In genomic region chr3:86759383-86759782, GRCm38 (mm10) we compare ENCODE assay signal across 16 mouse cellular contexts.
DNase-seq lines count a peak whose midpoint lies in the region; ATAC-seq and TF ChIP-seq lines count a peak whose summit lies in the region.
"Had no signal": no experiment of that assay in that cellular context is flagged by ENCODE, and none has a peak within 500 bp of the region (broad histone marks: within the 10 kb centered on the region; RNA-seq: fewer than 3 reads in every experiment).

No protein-coding gene starts in this region.

- no peaks in the 10 kb centered on the region for H3K36me3 ChIP-seq in hindbrain, embryonic 12.5 days
- no peaks in the 10 kb centered on the region for H3K36me3 ChIP-seq in hindbrain, embryonic 16.5 days (ENCODE audit: control insufficient read depth, insufficient read depth, low read length)
- no peaks in the 10 kb centered on the region for H3K36me3 ChIP-seq in midbrain, embryonic 11.5 days (ENCODE audit: control insufficient read depth, insufficient read depth, low read length)
- no peaks in the 10 kb centered on the region for H3K36me3 ChIP-seq in lung, postnatal 0 days (ENCODE audit: insufficient read depth, low read length)
- H3K36me3 ChIP-seq: forebrain, embryonic 10.5 days had no signal

- H3K9ac ChIP-seq in hindbrain, embryonic 12.5 days = no peak overlapping the region
- H3K9ac ChIP-seq in hindbrain, embryonic 16.5 days (ENCODE audit: low read depth, low read length) = no peak overlapping the region
- H3K9ac ChIP-seq in midbrain, embryonic 11.5 days (ENCODE audit: low read length) = peak overlapping the region; percentile 28; the same call in 1 of the 2 replicates
- H3K9ac ChIP-seq in lung, postnatal 0 days (replicated peaks; ENCODE audit: low read depth) = no peak overlapping the region

- no peak overlapping the region for H3K4me3 ChIP-seq in hindbrain, embryonic 12.5 days
- no peak overlapping the region for H3K4me3 ChIP-seq in hindbrain, embryonic 16.5 days (ENCODE audit: low read length)
- H3K4me3 ChIP-seq in embryonic fibroblast, embryonic 13.5 days (ENCODE audit: insufficient read depth, low read length) = no peak overlapping the region
- no peak overlapping the region for H3K4me3 ChIP-seq in midbrain, embryonic 11.5 days (ENCODE audit: low read depth, low read length)
- H3K4me3 ChIP-seq in lung, postnatal 0 days (ENCODE audit: low read depth, low read length) = no peak overlapping the region
- H3K4me3 ChIP-seq: forebrain, embryonic 10.5 days had no signal

- no peak for ATAC-seq in hindbrain, embryonic 12.5 days (ENCODE audit: low FRiP score)
- ATAC-seq in hindbrain, embryonic 16.5 days = no peak
- ATAC-seq in midbrain, embryonic 11.5 days (ENCODE audit: low FRiP score) = no peak
- ATAC-seq in lung, postnatal 0 days = no peak

- H3K4me2 ChIP-seq in hindbrain, embryonic 12.5 days (replicated peaks) = no peak overlapping the region
- H3K4me2 ChIP-seq in hindbrain, embryonic 16.5 days (ENCODE audit: low read length) = no peak overlapping the region
- H3K4me2 ChIP-seq in midbrain, embryonic 11.5 days = peak overlapping the region; percentile 37
- no peak overlapping the region for H3K4me2 ChIP-seq in lung, postnatal 0 days (replicated peaks; ENCODE audit: low read depth, low read length)

- WGBS in hindbrain, embryonic 12.5 days = 58% methylated on average over 1 of the region's 1 CpGs
- WGBS in hindbrain, embryonic 16.5 days = 61% methylated on average over 1 of the region's 1 CpGs
- WGBS in midbrain, embryonic 11.5 days = 45% methylated on average over 1 of the region's 1 CpGs
- 82% methylated on average over 1 of the region's 1 CpGs for WGBS in lung, postnatal 0 days

- no peak for TF ChIP-seq EP300 in lung, postnatal 0 days (IDR thresholded peaks at IDR 0.05)

- H3K4me1 ChIP-seq in hindbrain, embryonic 12.5 days = peaks cover 9% of the 10 kb centered on the region
- H3K4me1 ChIP-seq in hindbrain, embryonic 16.5 days (ENCODE audit: control insufficient read depth, insufficient read depth, low read depth, low read length) = peaks cover 3% of the 10 kb centered on the region; the same call in 1 of the 2 replicates
- peaks cover 8% of the 10 kb centered on the region for H3K4me1 ChIP-seq in embryonic fibroblast, embryonic 13.5 days (ENCODE audit: control insufficient read depth, insufficient read depth, low read length)
- H3K4me1 ChIP-seq in midbrain, embryonic 11.5 days (ENCODE audit: control insufficient read depth, insufficient read depth, low read length) = peaks cover 6% of the 10 kb centered on the region; the same call in 1 of the 2 replicates
- H3K4me1 ChIP-seq in lung, postnatal 0 days (ENCODE audit: insufficient read depth, low read depth, low read length) = no peaks in the 10 kb centered on the region

- TF ChIP-seq POLR2A in embryonic fibroblast, embryonic 13.5 days (IDR thresholded peaks at IDR 0.05; ENCODE audit: low read depth, low read length) = no peak

- no peak for DNase-seq in midbrain, embryonic 11.5 days (ENCODE audit: low spot score, missing footprints)
- peak; percentile 52 for DNase-seq in retina, embryonic 14.5 days (ENCODE audit: low spot score)
- no peak for DNase-seq in lung, postnatal 36 days
- no peak for DNase-seq in frontal cortex, postnatal 10 days (ENCODE audit: low spot score in 2 of 2)
- DNase-seq in lung, postnatal 0 days (ENCODE audit: low spot score) = no peak
- DNase-seq: adrenal gland, adult 8-10 months; cerebellum, adult 9-11 months; heart, adult 11 months; kidney, adult 2 months; kidney, postnatal 36 days; liver; thymus, postnatal 36 days had no signal

- H3K27me3 ChIP-seq in hindbrain, embryonic 12.5 days = no peaks in the 10 kb centered on the region
- H3K27me3 ChIP-seq in hindbrain, embryonic 16.5 days (replicated peaks; ENCODE audit: control insufficient read depth, insufficient read depth, low read length) = no peaks in the 10 kb centered on the region
- no peaks in the 10 kb centered on the region for H3K27me3 ChIP-seq in midbrain, embryonic 11.5 days (ENCODE audit: control insufficient read depth, insufficient read depth, low read length)
- no peaks in the 10 kb centered on the region for H3K27me3 ChIP-seq in lung, postnatal 0 days (replicated peaks; ENCODE audit: insufficient read depth, low read length)

- TF ChIP-seq CTCF in embryonic fibroblast, embryonic 13.5 days (IDR thresholded peaks at IDR 0.05; ENCODE audit: borderline replicate concordance, insufficient read depth, low read length) = no peak
- no peak for TF ChIP-seq CTCF in lung, postnatal 0 days (IDR thresholded peaks at IDR 0.05)

- H3K27ac ChIP-seq in hindbrain, embryonic 12.5 days = peak overlapping the region; percentile 35; the same call in 1 of the 2 replicates
- no peak overlapping the region for H3K27ac ChIP-seq in hindbrain, embryonic 16.5 days (ENCODE audit: low read depth, low read length)
- H3K27ac ChIP-seq in embryonic fibroblast, embryonic 13.5 days (ENCODE audit: insufficient read depth, low read length) = peak overlapping the region; percentile 40; the same call in 1 of the 2 replicates
- H3K27ac ChIP-seq in midbrain, embryonic 11.5 days (ENCODE audit: low read depth, low read length) = no peak overlapping the region
- no peak overlapping the region for H3K27ac ChIP-seq in lung, postnatal 0 days (ENCODE audit: low read length)
- H3K27ac ChIP-seq: forebrain, embryonic 10.5 days had no signal

- H3K9me3 ChIP-seq in hindbrain, embryonic 12.5 days (replicated peaks) = no peaks in the 10 kb centered on the region
- no peaks in the 10 kb centered on the region for H3K9me3 ChIP-seq in hindbrain, embryonic 16.5 days (ENCODE audit: control insufficient read depth, low read length)
- H3K9me3 ChIP-seq in midbrain, embryonic 11.5 days (ENCODE audit: control insufficient read depth, low read length) = no peaks in the 10 kb centered on the region
- H3K9me3 ChIP-seq in lung, postnatal 0 days (ENCODE audit: low read length) = no peaks in the 10 kb centered on the region
- H3K9me3 ChIP-seq: forebrain, embryonic 10.5 days had no signal

Comparison
In these comparisons a context has a peak if more than half of its experiments do, and no peak if none do; other contexts are left out.
1. H3K27ac ChIP-seq: peak in hindbrain, embryonic 12.5 days (single experiment) and embryonic fibroblast, embryonic 13.5 days (single experiment); none in hindbrain, embryonic 16.5 days (single experiment), midbrain, embryonic 11.5 days (single experiment) and lung, postnatal 0 days (single experiment).